Mouse (Mus musculus) layer of hippocampus, postnatal 14 days (tissue): ENCODE measurements around the gene Dbn1. TPM values are rescaled to one million over a fixed set of nuclear protein-coding genes. Genes with fewer than 3 reads are reported as not detected.
A peak's percentile ranks its signal among the peaks of the same experiment; 100 is the strongest.

Experiments used
- DNase-seq, 2 experiments: peaks; one replicate each; pipeline ENCODE4 v3.0.0; 2021 to 2022; ENCODE audit warnings: low spot score in 2 of 2, mixed read lengths in 1 of 2
- total RNA-seq, 2 experiments: library from RNA; stranded (reverse); gene quantifications; 2 replicates each; pipeline ENCODE4 v1.2.3; 2021

The Dbn1 gene
- total RNA-seq, 2 experiments from 2014 or later: 335 to 353 TPM

GRCm38 (mm10) chr13:55511492-55511861 is 23.6 kb upstream of the Dbn1 start:
- no peak for DNase-seq

- no peak for DNase-seq
Measured at GRCm38 (mm10) chr13:55510668-55511491, 23.0 kb upstream of the Dbn1 start.

- no peak for DNase-seq
Measured at GRCm38 (mm10) chr13:55510332-55510667, 22.4 kb upstream of the Dbn1 start.

- DNase-seq: no peak
Measured at GRCm38 (mm10) chr13:55508531-55508930, 20.6 kb upstream of the Dbn1 start.

GRCm38 (mm10) chr13:55507877-55508276 is 20.0 kb upstream of the Dbn1 start:
- no peak for DNase-seq

GRCm38 (mm10) chr13:55506697-55507096 is 18.8 kb upstream of the Dbn1 start:
- no peak for DNase-seq

- DNase-seq: no peak
Measured at GRCm38 (mm10) chr13:55505810-55506209, 17.9 kb upstream of the Dbn1 start.

GRCm38 (mm10) chr13:55504390-55504789 is 16.5 kb upstream of the Dbn1 start:
- no peak for DNase-seq

GRCm38 (mm10) chr13:55502405-55502804 is 14.5 kb upstream of the Dbn1 start:
- no peak for DNase-seq

GRCm38 (mm10) chr13:55500575-55500974 is 12.7 kb upstream of the Dbn1 start:
- DNase-seq: no peak

- DNase-seq: no peak
Measured at GRCm38 (mm10) chr13:55498906-55499305, 11.0 kb upstream of the Dbn1 start.

- DNase-seq: no peak
Measured at GRCm38 (mm10) chr13:55496661-55497060, 8.8 kb upstream of the Dbn1 start.

- no peak for DNase-seq
Measured at GRCm38 (mm10) chr13:55495702-55496101, 7.8 kb upstream of the Dbn1 start.

GRCm38 (mm10) chr13:55494883-55495621 is 7.1 kb upstream of the Dbn1 start:
- DNase-seq: peak; percentile 48 to 84

GRCm38 (mm10) chr13:55494257-55494656 is 6.3 kb upstream of the Dbn1 start:
- no peak for DNase-seq

- DNase-seq: no peak
Measured at GRCm38 (mm10) chr13:55486916-55487577, 864 bp downstream of the Dbn1 start.

GRCm38 (mm10) chr13:55486029-55486794 is 1.7 kb downstream of the Dbn1 start:
- no peak for DNase-seq

- DNase-seq: no peak
Measured at GRCm38 (mm10) chr13:55484520-55485088, 3.3 kb downstream of the Dbn1 start.

GRCm38 (mm10) chr13:55483593-55483992 is 4.3 kb downstream of the Dbn1 start:
- peak; percentile 85 to 96 for DNase-seq

GRCm38 (mm10) chr13:55483071-55483470 is 4.8 kb downstream of the Dbn1 start:
- no peak for DNase-seq

GRCm38 (mm10) chr13:55482542-55482941 is 5.4 kb downstream of the Dbn1 start:
- DNase-seq: no peak
